Mouse (Mus musculus) CD8-positive naive resting alpha-beta T cell, adult 2 months (primary cell): ENCODE results near the gene Rbsn.

Experiments used
- DNase-seq, 2 experiments: peaks; one replicate each; pipeline ENCODE4 v3.0.0; 2022; ENCODE audit warnings: low read depth in 2 of 2, low spot score in 2 of 2

Gene Rbsn

GRCm38 (mm10) chr6:92214773-92215449, at the start of gene Rbsn:
Gene Rbsn (minus strand): TSS chr6:92214925.
- peak; percentile 82 to 92 for DNase-seq

- no peak for DNase-seq
Measured at GRCm38 (mm10) chr6:92261162-92261843, 46.6 kb upstream of the Rbsn start.

- DNase-seq: no peak
Measured at GRCm38 (mm10) chr6:92255346-92255745, 40.6 kb upstream of the Rbsn start.

- DNase-seq: no peak
Measured at GRCm38 (mm10) chr6:92253253-92253870, 38.6 kb upstream of the Rbsn start.

- DNase-seq: no peak
Measured at GRCm38 (mm10) chr6:92247215-92247919, 32.6 kb upstream of the Rbsn start.

GRCm38 (mm10) chr6:92246335-92246734, 31.6 kb upstream of the Rbsn start:
- no peak for DNase-seq

GRCm38 (mm10) chr6:92244591-92244990, 29.9 kb upstream of the Rbsn start, which contains the start of gene Trh:
Gene Trh (minus strand): TSS chr6:92244650.
- DNase-seq: no peak

- DNase-seq: peak in 1 of 2 experiments; percentile 3
Measured at GRCm38 (mm10) chr6:92241178-92241906, 26.6 kb upstream of the Rbsn start.

- no peak for DNase-seq
Measured at GRCm38 (mm10) chr6:92235036-92235435, 20.3 kb upstream of the Rbsn start.

- no peak for DNase-seq
Measured at GRCm38 (mm10) chr6:92231762-92232161, 17.0 kb upstream of the Rbsn start.

GRCm38 (mm10) chr6:92231356-92231755, 16.6 kb upstream of the Rbsn start:
- no peak for DNase-seq

- no peak for DNase-seq
Measured at GRCm38 (mm10) chr6:92229586-92229985, 14.9 kb upstream of the Rbsn start.

GRCm38 (mm10) chr6:92229103-92229502, 14.4 kb upstream of the Rbsn start:
- no peak for DNase-seq

GRCm38 (mm10) chr6:92224981-92225380, 10.3 kb upstream of the Rbsn start:
- no peak for DNase-seq

GRCm38 (mm10) chr6:92222021-92222420, 7.3 kb upstream of the Rbsn start:
- DNase-seq: no peak

- no peak for DNase-seq
Measured at GRCm38 (mm10) chr6:92221604-92222003, 6.9 kb upstream of the Rbsn start.

- no peak for DNase-seq
Measured at GRCm38 (mm10) chr6:92219445-92219844, 4.7 kb upstream of the Rbsn start.

- no peak for DNase-seq
Measured at GRCm38 (mm10) chr6:92214055-92214772, 511 bp downstream of the Rbsn start.

- no peak for DNase-seq
Measured at GRCm38 (mm10) chr6:92199414-92199813, 15.3 kb downstream of the Rbsn start.

- DNase-seq: no peak
Measured at GRCm38 (mm10) chr6:92184178-92184577, 30.5 kb downstream of the Rbsn start.
